Mouse (Mus musculus): ENCODE data around the gene Syncrip. TPM values are rescaled to one million over a fixed set of nuclear protein-coding genes. Genes with fewer than 3 reads are reported as not detected.

Gene Syncrip
- total and polyA plus RNA-seq, 2 experiments from 2014 or later = 59.5 to 72.4 TPM

- Histone ChIP-seq H3K4me2 (ENCODE audit: low read depth, low read length) (no peak overlapping the region), H3K9ac (replicated peaks; ENCODE audit: low read length) (no peak overlapping the region), H3K4me3 (ENCODE audit: low read length) (no peak overlapping the region), H3K27me3 (ENCODE audit: insufficient read depth, low read length) (no peaks in the 10 kb centered on the region), H3K4me1 (ENCODE audit: insufficient read depth, low read length) (no peaks in the 10 kb centered on the region), H3K9me3 (ENCODE audit: low read length) (no peaks in the 10 kb centered on the region), H3K27ac (no peak overlapping the region), H3K36me3 (ENCODE audit: insufficient read depth, low read length) (peaks cover 12% of the 10 kb centered on the region)
- no peak for ATAC-seq
- TF ChIP-seq CTCF (IDR thresholded peaks at IDR 0.05; ENCODE audit: low read depth) = no peak
- WGBS = 43% methylated on average over 1 of the region's 1 CpGs
- DNase-seq (ENCODE audit: low spot score) = no peak
Observed at GRCm38 (mm10) chr9:88416752-88417151, 65.6 kb downstream of the Syncrip start.

- WGBS = 75% methylated on average over 2 of the region's 2 CpGs
- H3K27me3 ChIP-seq (ENCODE audit: insufficient read depth, low read length) = no peaks in the 10 kb centered on the region
- no peaks in the 10 kb centered on the region for H3K4me1 ChIP-seq (ENCODE audit: insufficient read depth, low read length)
- ATAC-seq (no peak), DNase-seq (ENCODE audit: low spot score) (no peak)
- no peak overlapping the region for H3K9ac ChIP-seq (replicated peaks; ENCODE audit: low read length)
- H3K9me3 ChIP-seq (ENCODE audit: low read length) = no peaks in the 10 kb centered on the region
- peaks cover 19% of the 10 kb centered on the region; the same call in 1 of the 2 replicates for H3K36me3 ChIP-seq (ENCODE audit: insufficient read depth, low read length)
- no peak overlapping the region for H3K4me3 ChIP-seq (ENCODE audit: low read length)
- no peak overlapping the region for H3K4me2 ChIP-seq (ENCODE audit: low read depth, low read length)
- no peak overlapping the region for H3K27ac ChIP-seq
- TF ChIP-seq CTCF (IDR thresholded peaks at IDR 0.05; ENCODE audit: low read depth) = no peak
Observed at GRCm38 (mm10) chr9:88409978-88410377, 72.4 kb downstream of the Syncrip start.

- ATAC-seq = no peak
- TF ChIP-seq CTCF (IDR thresholded peaks at IDR 0.05; ENCODE audit: low read depth) = no peak
- WGBS = 77% methylated on average over 6 of the region's 6 CpGs
- Histone ChIP-seq H3K36me3 (ENCODE audit: insufficient read depth, low read length) (peaks cover 19% of the 10 kb centered on the region; the same call in 1 of the 2 replicates), H3K27ac (no peak overlapping the region), H3K9ac (replicated peaks; ENCODE audit: low read length) (no peak overlapping the region), H3K4me2 (ENCODE audit: low read depth, low read length) (no peak overlapping the region), H3K4me1 (ENCODE audit: insufficient read depth, low read length) (no peaks in the 10 kb centered on the region), H3K9me3 (ENCODE audit: low read length) (no peaks in the 10 kb centered on the region), H3K4me3 (ENCODE audit: low read length) (no peak overlapping the region), H3K27me3 (ENCODE audit: insufficient read depth, low read length) (no peaks in the 10 kb centered on the region)
- no peak for DNase-seq (ENCODE audit: low spot score)
Observed at GRCm38 (mm10) chr9:88404515-88404914, 77.9 kb downstream of the Syncrip start.

GRCm38 (mm10) chr9:88404088-88404487 lies 78.3 kb downstream of the Syncrip start:
- Histone ChIP-seq H3K27ac (no peak overlapping the region), H3K4me2 (ENCODE audit: low read depth, low read length) (no peak overlapping the region), H3K9me3 (ENCODE audit: low read length) (no peaks in the 10 kb centered on the region), H3K27me3 (ENCODE audit: insufficient read depth, low read length) (no peaks in the 10 kb centered on the region), H3K9ac (replicated peaks; ENCODE audit: low read length) (no peak overlapping the region), H3K4me1 (ENCODE audit: insufficient read depth, low read length) (no peaks in the 10 kb centered on the region), H3K36me3 (ENCODE audit: insufficient read depth, low read length) (peaks cover 16% of the 10 kb centered on the region; the same call in 1 of the 2 replicates), H3K4me3 (ENCODE audit: low read length) (no peak overlapping the region)
- DNase-seq (ENCODE audit: low spot score) (peak; percentile 41), ATAC-seq (0 out of 2 replicates have a peak, but pooled peaks have one; percentile 59)
- WGBS = 59% methylated on average over 10 of the region's 10 CpGs
- no peak for TF ChIP-seq CTCF (IDR thresholded peaks at IDR 0.05; ENCODE audit: low read depth)

GRCm38 (mm10) chr9:88398461-88398860 lies 83.9 kb downstream of the Syncrip start:
- no peak for ATAC-seq
- Histone ChIP-seq H3K9me3 (ENCODE audit: low read length) (no peaks in the 10 kb centered on the region), H3K27ac (no peak overlapping the region), H3K4me1 (ENCODE audit: insufficient read depth, low read length) (no peaks in the 10 kb centered on the region), H3K27me3 (ENCODE audit: insufficient read depth, low read length) (no peaks in the 10 kb centered on the region), H3K4me2 (ENCODE audit: low read depth, low read length) (no peak overlapping the region), H3K9ac (replicated peaks; ENCODE audit: low read length) (no peak overlapping the region), H3K36me3 (ENCODE audit: insufficient read depth, low read length) (peaks cover 28% of the 10 kb centered on the region), H3K4me3 (ENCODE audit: low read length) (no peak overlapping the region)
- peak; percentile 37 for DNase-seq (ENCODE audit: low spot score)
- TF ChIP-seq CTCF (IDR thresholded peaks at IDR 0.05; ENCODE audit: low read depth) = peak; percentile 36; the same call in 1 of the 2 replicates
- 84% methylated on average over 1 of the region's 1 CpGs for WGBS

Other genes with a start within 250 kb of the Syncrip start
- gene Nt5e, start 155.4 kb downstream of the Syncrip start, total RNA-seq (2014; rRNA removed) = 2.5 and 2.8 TPM in 2 replicates
- gene Nt5e, start 155.4 kb downstream of the Syncrip start, polyA plus RNA-seq (2015; fragmentation: Nextera tagmentation; extraction: Ambion mirVana) = 2.4 TPM in 2 replicates
- 23.3 and 25.0 TPM in 2 replicates for gene Snx14, start 43.6 kb downstream of the Syncrip start, total RNA-seq (2014; rRNA removed)
- 28.6 and 33.2 TPM in 2 replicates for gene Snx14, start 43.6 kb downstream of the Syncrip start, polyA plus RNA-seq (2015; fragmentation: Nextera tagmentation; extraction: Ambion mirVana)
- gene Gm20537, start 26.0 kb downstream of the Syncrip start, total RNA-seq (2014; rRNA removed) = 0.47 and 0.63 TPM in 2 replicates
- not detected in 2 replicates for gene Gm20537, start 26.0 kb downstream of the Syncrip start, polyA plus RNA-seq (2015; fragmentation: Nextera tagmentation; extraction: Ambion mirVana)
- 15.6 and 17.7 TPM in 2 replicates for gene Zfp949, start 65.4 kb upstream of the Syncrip start, total RNA-seq (2014; rRNA removed)
- gene Zfp949, start 65.4 kb upstream of the Syncrip start, polyA plus RNA-seq (2015; fragmentation: Nextera tagmentation; extraction: Ambion mirVana) = 15.9 and 16.9 TPM in 2 replicates
- not detected in 2 replicates for gene Trim43a, start 98.3 kb upstream of the Syncrip start, total RNA-seq (2014; rRNA removed)
- 0.16 TPM in 1 of 2 replicates, not detected in the other for gene Trim43a, start 98.3 kb upstream of the Syncrip start, polyA plus RNA-seq (2015; fragmentation: Nextera tagmentation; extraction: Ambion mirVana)
- 9.2 and 21.7 TPM in 2 replicates for gene Mthfsl, start 237.7 kb upstream of the Syncrip start, total RNA-seq (2014; rRNA removed)
- gene Mthfsl, start 237.7 kb upstream of the Syncrip start, polyA plus RNA-seq (2015; fragmentation: Nextera tagmentation; extraction: Ambion mirVana) = 52.2 and 57.8 TPM in 2 replicates
- gene Bcl2a1d, start 249.3 kb upstream of the Syncrip start, total RNA-seq (2014; rRNA removed) = not detected in 2 replicates
- gene Bcl2a1d, start 249.3 kb upstream of the Syncrip start, polyA plus RNA-seq (2015; fragmentation: Nextera tagmentation; extraction: Ambion mirVana) = 0.23 and 0.30 TPM in 2 replicates